Mouse (Mus musculus) splenic B cell, adult 2 months (primary cell): Measurements from ENCODE around the gene Ifrd2.

Experiments
- DNase-seq: peaks from one replicate; pipeline ENCODE4 v3.0.0-alpha.2; 2011; ENCODE audit warnings: low read depth, low spot score
- H3K27me3 ChIP-seq: 2 replicates; pipeline ENCODE4 v1.6.1; 2012; ENCODE audit warnings: mild to moderate bottlenecking, low read length, moderate library complexity, mixed read lengths; ENCODE audit not compliant: control insufficient read depth, poor library complexity, insufficient read depth, severe bottlenecking
- H3K36me3 ChIP-seq: 2 replicates; pipeline ENCODE4 v1.6.1; 2012; ENCODE audit warnings: mild to moderate bottlenecking, low read length, moderate library complexity, mixed read lengths; ENCODE audit not compliant: control insufficient read depth, poor library complexity, insufficient read depth, severe bottlenecking

Gene Ifrd2

DNA sequence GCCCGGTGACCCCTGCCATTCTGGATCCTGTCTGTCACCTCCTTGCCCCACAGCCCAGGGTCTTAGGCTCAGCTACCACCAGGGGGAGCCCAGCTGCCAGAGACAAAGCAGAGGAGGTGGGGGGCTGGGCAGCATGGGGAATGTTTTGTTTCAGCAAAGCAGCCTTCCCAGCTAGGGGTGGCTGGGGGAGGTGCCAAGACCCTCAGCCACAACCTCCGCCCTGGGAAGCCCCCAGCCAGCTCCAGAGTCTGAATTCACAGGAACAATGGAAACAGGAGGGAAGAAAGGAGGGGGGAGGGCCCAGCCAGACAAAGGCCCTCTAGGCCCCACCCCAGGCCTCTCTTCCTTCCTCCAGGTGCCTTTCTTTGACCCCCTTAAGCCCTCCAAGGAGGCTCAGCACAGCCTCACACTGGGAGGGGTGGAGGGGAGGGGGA, 39.4 kb downstream of the Ifrd2 start:
- DNase-seq = peak; percentile 87
- H3K27me3 ChIP-seq = no peaks in the 10 kb centered on the region

GRCm38 (mm10) chr9:107627387-107628255, 40.2 kb downstream of the Ifrd2 start:
- Histone ChIP-seq H3K36me3 (peaks cover 3% of the 10 kb centered on the region), H3K27me3 (no peaks in the 10 kb centered on the region)
- DNase-seq = no peak

More for the DNA sequence above, 39.4 kb downstream of the Ifrd2 start:
- H3K36me3 ChIP-seq = peaks cover 3% of the 10 kb centered on the region; the same call in 1 of the 2 replicates

GRCm38 (mm10) chr9:107628721-107629410, 41.4 kb downstream of the Ifrd2 start:
- peak; percentile 89 for DNase-seq
- Histone ChIP-seq H3K36me3 (peaks cover 5% of the 10 kb centered on the region), H3K27me3 (no peaks in the 10 kb centered on the region)

- no peaks in the 10 kb centered on the region for H3K27me3 ChIP-seq
- H3K36me3 ChIP-seq = peaks cover 5% of the 10 kb centered on the region
- no peak for DNase-seq
Observed at GRCm38 (mm10) chr9:107629411-107629730, 41.9 kb downstream of the Ifrd2 start.

GRCm38 (mm10) chr9:107629901-107630425, 42.5 kb downstream of the Ifrd2 start:
- no peaks in the 10 kb centered on the region for H3K27me3 ChIP-seq
- H3K36me3 ChIP-seq = peaks cover 5% of the 10 kb centered on the region
- DNase-seq = peak; percentile 29

DNA sequence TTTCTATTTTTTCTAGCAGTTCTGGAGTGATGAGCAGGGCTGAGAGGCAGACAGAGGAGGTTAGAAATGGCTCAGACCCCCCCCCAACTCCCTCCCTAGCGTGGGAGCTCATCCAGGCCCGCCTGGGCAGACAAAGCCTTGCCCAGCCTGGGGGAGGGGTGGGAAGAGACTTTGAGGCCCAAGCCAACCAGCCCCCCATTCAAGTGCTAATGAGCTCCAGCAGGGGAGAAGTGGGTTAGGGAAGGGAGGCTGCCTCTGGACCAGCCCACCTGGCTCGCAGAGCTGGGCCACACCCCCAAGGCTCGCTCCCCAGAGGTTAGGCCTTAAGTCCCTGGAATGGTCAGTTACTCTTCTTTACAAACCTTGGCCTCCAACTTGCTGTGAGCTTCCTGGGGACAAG, 43.1 kb downstream of the Ifrd2 start:
- no peak for DNase-seq
- Histone ChIP-seq H3K36me3 (peaks cover 5% of the 10 kb centered on the region), H3K27me3 (no peaks in the 10 kb centered on the region)

DNA sequence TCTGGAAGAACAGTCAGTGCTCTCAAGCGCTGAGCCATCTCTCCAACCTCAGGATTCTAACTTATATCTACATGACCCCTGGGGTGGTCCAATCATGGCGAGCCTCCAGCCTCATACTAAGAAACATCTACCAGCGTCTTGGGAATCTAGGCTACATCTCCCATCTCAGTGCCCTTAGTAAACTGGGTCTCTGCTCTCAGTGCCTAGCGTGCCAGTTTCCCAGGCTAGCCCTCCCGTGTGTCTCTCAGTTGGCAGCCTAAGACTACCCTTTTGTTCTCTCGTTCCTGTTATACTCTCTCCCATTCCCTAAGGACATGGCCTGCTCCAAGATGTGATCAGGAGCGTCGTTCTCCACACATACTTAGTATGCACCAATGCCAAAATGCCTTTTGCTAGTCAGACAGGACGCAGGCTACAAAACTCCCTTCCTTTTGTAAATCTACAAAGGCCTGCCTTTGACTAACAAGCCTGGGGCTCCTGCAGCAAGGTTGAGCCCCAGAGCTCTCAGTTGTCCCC, 43.9 kb downstream of the Ifrd2 start:
- Histone ChIP-seq H3K36me3 (peaks cover 5% of the 10 kb centered on the region), H3K27me3 (no peaks in the 10 kb centered on the region)
- DNase-seq = no peak

- Histone ChIP-seq H3K36me3 (peaks cover 5% of the 10 kb centered on the region), H3K27me3 (no peaks in the 10 kb centered on the region)
- DNase-seq = no peak
Observed at GRCm38 (mm10) chr9:107631861-107632260, 44.4 kb downstream of the Ifrd2 start.

DNA sequence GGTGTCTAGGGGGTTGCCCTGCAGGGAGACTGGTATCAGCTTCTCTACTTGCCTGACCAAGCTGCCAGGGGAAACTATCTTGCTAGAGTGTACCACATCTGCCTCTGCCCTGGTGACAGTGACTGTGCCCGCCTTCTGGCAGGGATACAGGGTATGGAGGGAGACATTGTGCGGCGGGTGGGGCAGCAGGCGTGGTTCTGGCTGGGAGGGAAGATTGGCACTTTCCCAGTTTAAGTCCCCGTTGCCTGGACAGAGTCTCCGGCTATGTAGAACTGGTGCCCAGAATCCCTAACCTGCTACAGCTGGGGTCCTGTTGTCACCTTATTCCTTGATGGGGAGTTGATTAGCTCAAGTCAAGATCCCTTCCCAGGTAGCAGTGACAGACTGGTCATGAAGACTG, 45.0 kb downstream of the Ifrd2 start:
- Histone ChIP-seq H3K36me3 (peaks cover 4% of the 10 kb centered on the region), H3K27me3 (no peaks in the 10 kb centered on the region)
- DNase-seq = no peak

GRCm38 (mm10) chr9:107633091-107633660, 45.7 kb downstream of the Ifrd2 start:
- Histone ChIP-seq H3K27me3 (no peaks in the 10 kb centered on the region), H3K36me3 (peaks cover 1% of the 10 kb centered on the region; the same call in 1 of the 2 replicates)
- peak; percentile 88 for DNase-seq

- DNase-seq = peak; percentile 24
- no peaks in the 10 kb centered on the region for H3K27me3 ChIP-seq
Observed at GRCm38 (mm10) chr9:107633661-107634405, 46.4 kb downstream of the Ifrd2 start.

DNA sequence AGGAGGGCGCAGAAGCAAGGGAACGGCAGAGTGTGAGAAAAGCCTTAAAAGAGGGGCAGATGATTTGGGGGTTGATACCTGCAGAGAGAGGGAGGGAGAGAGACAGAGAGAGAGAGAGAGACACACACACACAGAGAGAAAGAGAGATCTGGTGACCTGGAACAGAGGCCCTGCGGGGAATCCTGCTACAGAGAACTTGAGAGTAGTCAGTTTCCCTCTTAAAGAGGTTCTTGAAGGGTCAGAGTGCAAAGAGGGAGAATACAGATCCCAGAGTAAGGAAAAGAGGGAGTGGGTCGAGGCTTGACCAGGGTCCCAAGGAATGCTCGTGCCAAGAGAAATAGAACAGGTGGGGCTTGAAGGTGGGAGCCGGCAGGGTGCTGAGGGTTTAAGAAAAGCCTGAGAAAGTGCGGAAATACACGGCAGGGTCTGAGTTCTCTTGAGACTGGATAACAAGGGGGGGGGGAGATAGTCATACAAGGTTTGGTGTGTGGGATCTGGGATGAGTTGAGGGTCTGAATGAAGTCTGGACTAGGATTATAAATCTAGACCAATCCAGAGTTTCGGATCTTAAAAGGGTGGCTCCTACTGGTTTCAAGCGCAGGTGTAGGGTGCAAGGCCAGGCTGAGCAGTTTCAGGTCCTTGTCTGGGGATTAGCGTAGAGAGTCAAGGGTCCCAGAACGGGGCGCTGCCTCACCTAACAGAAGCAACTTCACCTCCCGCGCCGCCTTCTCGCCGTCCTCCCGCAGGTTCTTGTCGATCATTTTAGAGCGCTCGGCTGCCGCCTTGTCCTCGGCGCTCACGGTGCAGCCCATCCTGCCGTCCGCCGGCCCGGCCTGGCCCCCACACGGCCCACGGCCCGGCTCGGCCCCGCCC, 47.2 kb downstream of the Ifrd2 start:
- Histone ChIP-seq H3K27me3 (no peaks in the 10 kb centered on the region), H3K36me3 (peaks cover 1% of the 10 kb centered on the region; the same call in 1 of the 2 replicates)
- DNase-seq = no peak

More at GRCm38 (mm10) chr9:107633661-107634405, 46.4 kb downstream of the Ifrd2 start:
- peaks cover 1% of the 10 kb centered on the region; the same call in 1 of the 2 replicates for H3K36me3 ChIP-seq

GRCm38 (mm10) chr9:107635279-107636028, 48.0 kb downstream of the Ifrd2 start, which contains the start of gene Gnai2:
Gene Gnai2 (minus strand): TSS chr9:107635367.
- peak; percentile 96 for DNase-seq
- Histone ChIP-seq H3K36me3 (peaks cover 1% of the 10 kb centered on the region; the same call in 1 of the 2 replicates), H3K27me3 (no peaks in the 10 kb centered on the region)
